Mouse (Mus musculus): Measurements from ENCODE around the gene Tex38.

Gene Tex38

DNA sequence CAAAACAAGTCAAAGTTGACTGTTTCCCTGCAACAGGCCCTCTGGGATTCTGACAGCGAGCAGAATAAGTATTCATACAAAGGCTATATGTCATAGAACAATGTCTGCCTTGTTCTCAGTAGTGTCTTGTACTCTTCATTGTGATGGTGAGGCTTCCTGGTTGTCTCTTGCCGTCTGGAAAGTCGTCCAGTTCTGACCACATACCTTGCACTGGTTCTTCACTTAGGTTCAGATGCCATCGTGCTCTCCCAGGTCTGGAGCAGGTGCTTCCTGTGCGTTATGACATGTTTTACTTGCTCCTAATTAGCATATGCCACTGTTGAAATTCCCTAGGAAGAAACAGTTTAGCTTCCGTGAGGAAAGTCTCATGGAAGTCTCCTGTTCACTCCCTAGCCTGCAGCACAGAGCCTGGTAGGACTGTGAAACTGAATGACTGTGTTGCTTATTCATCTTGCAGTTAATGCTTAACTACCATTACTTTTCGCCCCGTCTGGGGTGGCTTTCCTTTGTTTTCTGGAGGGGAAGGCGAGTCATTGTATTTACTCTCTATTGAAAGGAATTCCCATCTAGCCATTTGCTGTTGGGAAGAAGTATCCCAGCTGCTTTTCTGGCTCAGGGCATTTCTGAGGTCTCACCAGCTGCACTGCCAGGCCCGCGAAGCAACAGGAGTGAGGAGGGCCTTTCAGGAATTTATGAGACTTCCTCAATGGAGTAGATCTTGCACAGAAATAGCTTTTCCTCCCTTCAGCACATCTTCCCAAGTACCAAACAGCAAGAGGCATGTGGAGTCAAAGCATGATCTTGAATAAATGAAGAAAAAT, 13.0 kb downstream of the Tex38 start:
- DNase-seq (ENCODE audit: low spot score), result no peak

GRCm38 (mm10) chr4:115764581-115764980, 16.2 kb downstream of the Tex38 start:
- no peak for DNase-seq (ENCODE audit: low spot score)

GRCm38 (mm10) chr4:115761206-115761605, 19.6 kb downstream of the Tex38 start:
- DNase-seq (ENCODE audit: low spot score), result no peak

DNA sequence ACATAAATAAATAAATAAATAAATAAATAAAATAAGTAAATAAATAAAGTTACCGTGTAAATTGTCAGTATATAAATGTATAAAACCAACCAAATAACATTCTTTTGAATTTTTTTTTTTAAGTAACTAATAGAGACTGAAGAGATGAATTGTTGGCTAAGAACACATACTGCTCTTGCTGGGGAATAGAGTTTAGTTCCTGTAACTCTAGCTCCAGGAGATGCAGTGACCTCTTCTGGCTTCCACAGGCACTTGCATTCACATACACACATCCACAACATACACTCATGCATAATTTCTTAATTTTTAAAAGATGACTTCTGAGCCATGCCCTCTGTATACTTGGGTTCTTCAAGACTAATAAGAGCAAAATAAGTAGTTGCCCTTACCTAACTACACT, 26.0 kb downstream of the Tex38 start:
- DNase-seq (ENCODE audit: low spot score), result no peak

DNA sequence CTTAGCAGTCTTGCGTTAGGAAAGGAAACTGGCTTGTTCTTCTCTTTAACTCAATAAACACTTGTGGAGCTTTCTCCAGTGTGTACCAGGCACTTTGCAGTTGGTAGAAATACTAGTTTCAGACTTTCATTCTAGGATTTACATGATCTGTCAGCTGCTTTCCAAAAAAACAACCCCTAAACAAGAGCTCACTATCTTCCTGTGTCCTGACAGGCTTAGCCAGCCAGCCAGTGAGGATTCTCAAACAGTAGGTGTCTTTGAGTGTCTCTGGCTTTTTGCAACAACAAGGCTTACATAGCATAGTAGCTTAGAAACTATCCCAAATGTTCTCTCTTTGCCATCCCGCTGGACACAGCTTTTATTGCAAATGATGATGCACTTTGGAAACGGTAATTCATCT, 26.7 kb downstream of the Tex38 start:
- no peak for DNase-seq (ENCODE audit: low spot score)

DNA sequence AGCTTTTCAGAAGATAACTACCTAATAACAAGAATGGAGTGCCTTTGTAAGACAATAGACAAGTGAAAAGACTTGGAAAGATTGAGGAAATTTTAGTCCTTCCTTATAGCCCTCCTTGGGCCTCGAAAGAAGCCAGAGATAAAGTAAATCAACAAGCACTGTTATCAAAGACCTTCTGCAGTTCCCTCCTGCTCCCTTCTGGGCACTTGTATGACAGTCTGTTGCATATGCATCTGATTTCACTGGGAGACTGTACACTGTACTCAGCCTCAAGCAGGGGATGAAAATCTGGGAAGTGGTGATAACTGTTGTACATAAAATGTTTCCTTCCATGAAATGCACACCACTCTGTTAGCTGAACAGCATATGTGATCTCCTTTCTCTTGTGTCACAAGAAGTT, 31.5 kb downstream of the Tex38 start:
- DNase-seq (ENCODE audit: low spot score), result no peak

GRCm38 (mm10) chr4:115748181-115748580, 32.6 kb downstream of the Tex38 start:
- DNase-seq (ENCODE audit: low spot score), result no peak

GRCm38 (mm10) chr4:115743096-115743495, 37.7 kb downstream of the Tex38 start:
- no peak for DNase-seq (ENCODE audit: low spot score)

- no peak for DNase-seq (ENCODE audit: low spot score)
Observed at GRCm38 (mm10) chr4:115742658-115743057, 38.2 kb downstream of the Tex38 start.

- no peak for DNase-seq (ENCODE audit: low spot score)
Observed at GRCm38 (mm10) chr4:115738481-115738985, 42.3 kb downstream of the Tex38 start.

- peak; percentile 97 for DNase-seq (ENCODE audit: low spot score)
Observed at GRCm38 (mm10) chr4:115737551-115738041, 43.2 kb downstream of the Tex38 start, which contains the start of gene Efcab14. TSS of gene Efcab14 (plus strand) at chr4:115737744.

DNA sequence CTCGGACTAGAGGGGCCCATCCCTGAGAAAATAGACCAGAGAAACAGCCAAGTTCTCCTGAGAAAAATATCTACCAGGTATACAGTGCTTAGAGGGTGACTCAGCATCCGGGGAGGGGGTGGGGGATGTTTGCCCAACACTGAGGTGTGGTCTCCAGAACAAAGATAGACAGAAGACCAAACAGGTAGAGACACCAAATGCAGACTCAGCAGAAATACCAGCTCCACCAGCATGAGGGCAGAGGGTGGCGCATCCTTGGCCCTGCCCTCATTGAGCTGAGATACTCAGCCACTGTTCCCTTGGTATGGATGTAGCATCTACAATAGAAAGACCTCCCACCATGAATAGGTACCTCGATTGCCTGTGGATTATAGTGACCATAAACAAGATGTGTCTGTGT, 46.0 kb downstream of the Tex38 start:
- no peak for DNase-seq (ENCODE audit: low spot score)

DNA sequence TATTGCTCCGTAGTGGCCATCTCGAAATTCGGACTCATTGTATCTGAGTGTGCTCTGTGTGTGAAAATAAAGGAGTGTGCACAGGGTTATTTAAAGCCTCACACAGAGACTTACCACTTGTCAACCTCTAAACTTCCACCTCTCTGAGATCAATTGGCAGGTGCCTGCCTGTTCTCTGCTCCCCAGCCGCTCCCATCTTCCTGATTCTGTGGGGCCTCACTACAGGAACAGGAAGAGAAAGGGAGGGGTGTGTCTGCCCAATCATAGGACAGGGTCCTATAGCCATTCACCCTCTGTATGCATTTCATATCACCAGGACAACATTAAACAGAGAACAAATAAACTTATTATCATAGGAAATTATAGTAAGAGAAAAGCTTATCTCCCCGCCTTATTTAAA, 47.1 kb downstream of the Tex38 start:
- DNase-seq (ENCODE audit: low spot score), result no peak

DNA sequence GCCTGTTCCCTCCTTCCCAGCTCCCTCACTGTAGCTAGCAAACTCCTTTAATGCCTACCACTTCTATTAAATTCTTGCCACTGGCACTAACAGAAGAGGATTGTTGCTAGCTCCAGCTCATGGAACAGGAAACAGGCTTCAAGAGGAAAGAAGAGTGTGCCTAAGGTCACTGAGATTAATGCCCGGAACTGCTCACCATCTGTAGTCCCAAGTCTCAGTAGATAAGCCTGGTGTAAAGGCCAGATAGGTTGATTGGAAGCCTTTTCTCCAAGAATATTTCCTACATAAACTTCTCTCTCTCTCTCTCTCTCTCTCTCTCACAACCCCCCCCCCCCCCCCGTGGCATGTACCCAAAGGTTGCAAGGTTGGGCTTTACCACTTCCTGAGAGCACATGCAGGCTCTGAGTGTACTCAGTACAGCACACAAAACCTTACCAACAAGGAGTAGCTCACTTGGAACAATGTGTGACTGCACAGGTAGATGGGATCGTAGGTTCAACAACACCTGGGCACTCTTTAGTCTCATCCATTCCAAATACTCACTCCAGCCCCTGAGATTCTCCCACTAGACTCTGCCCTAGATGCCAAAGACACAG, 48.5 kb downstream of the Tex38 start:
- DNase-seq (ENCODE audit: low spot score), result no peak

- DNase-seq (ENCODE audit: low spot score), result peak; percentile 13
Observed at GRCm38 (mm10) chr4:115731588-115732222, 49.1 kb downstream of the Tex38 start.

Measured in testis, postnatal 14 days (tissue).